Mouse (Mus musculus): ENCODE measurements around the gene Mogat2.

Mogat2 gene

GRCm38 (mm10) chr7:99230061-99230747, 8.2 kb downstream of the Mogat2 start:
- H3K36me3 ChIP-seq (ENCODE audit: insufficient read depth, low read length), result no peaks in the 10 kb centered on the region
- H3K4me1 ChIP-seq (replicated peaks; ENCODE audit: low read depth, low read length), result 0 out of 2 replicates have a peak, but pooled peaks cover 3% of the 10 kb centered on the region
- TF ChIP-seq POU5F1 (IDR thresholded peaks at IDR 0.05; ENCODE audit: borderline replicate concordance, low read length) (no peak), NANOG (IDR thresholded peaks at IDR 0.05; ENCODE audit: borderline replicate concordance, low read length) (no peak), CTCF (conservative IDR thresholded peaks at IDR 0.05; ENCODE audit: low read length) (no peak)
- H3K4me3 ChIP-seq (replicated peaks; ENCODE audit: low read length), result no peak overlapping the region
- peaks cover 18% of the 10 kb centered on the region; the same call in 1 of the 2 replicates for H3K27me3 ChIP-seq (ENCODE audit: insufficient read depth, low read length)
- no peaks in the 10 kb centered on the region for H3K9me3 ChIP-seq (ENCODE audit: low read length)

GRCm38 (mm10) chr7:99229411-99229810, 9.0 kb downstream of the Mogat2 start:
- Histone ChIP-seq H3K27me3 (ENCODE audit: insufficient read depth, low read length) (peaks cover 21% of the 10 kb centered on the region), H3K36me3 (ENCODE audit: insufficient read depth, low read length) (no peaks in the 10 kb centered on the region), H3K9me3 (ENCODE audit: low read length) (no peaks in the 10 kb centered on the region), H3K4me3 (replicated peaks; ENCODE audit: low read length) (no peak overlapping the region), H3K4me1 (replicated peaks; ENCODE audit: low read depth, low read length) (0 out of 2 replicates have a peak, but pooled peaks cover 3% of the 10 kb centered on the region)
- TF ChIP-seq CTCF (conservative IDR thresholded peaks at IDR 0.05; ENCODE audit: low read length) (peak; percentile 79), NANOG (IDR thresholded peaks at IDR 0.05; ENCODE audit: borderline replicate concordance, low read length) (no peak), POU5F1 (IDR thresholded peaks at IDR 0.05; ENCODE audit: borderline replicate concordance, low read length) (no peak)

- Histone ChIP-seq H3K9me3 (ENCODE audit: low read length) (no peaks in the 10 kb centered on the region), H3K4me1 (replicated peaks; ENCODE audit: low read depth, low read length) (0 out of 2 replicates have a peak, but pooled peaks cover 3% of the 10 kb centered on the region), H3K4me3 (replicated peaks; ENCODE audit: low read length) (no peak overlapping the region), H3K27me3 (ENCODE audit: insufficient read depth, low read length) (peaks cover 21% of the 10 kb centered on the region), H3K36me3 (ENCODE audit: insufficient read depth, low read length) (no peaks in the 10 kb centered on the region)
- TF ChIP-seq NANOG (IDR thresholded peaks at IDR 0.05; ENCODE audit: borderline replicate concordance, low read length) (no peak), CTCF (conservative IDR thresholded peaks at IDR 0.05; ENCODE audit: low read length) (no peak), POU5F1 (IDR thresholded peaks at IDR 0.05; ENCODE audit: borderline replicate concordance, low read length) (no peak)
These were observed 9.6 kb downstream of the Mogat2 start for GRCm38 (mm10) chr7:99228825-99229224.

GRCm38 (mm10) chr7:99227267-99227666, 11.2 kb downstream of the Mogat2 start:
- Histone ChIP-seq H3K4me3 (replicated peaks; ENCODE audit: low read length) (no peak overlapping the region), H3K9me3 (ENCODE audit: low read length) (no peaks in the 10 kb centered on the region), H3K36me3 (ENCODE audit: insufficient read depth, low read length) (no peaks in the 10 kb centered on the region), H3K4me1 (replicated peaks; ENCODE audit: low read depth, low read length) (0 out of 2 replicates have a peak, but pooled peaks cover 3% of the 10 kb centered on the region), H3K27me3 (ENCODE audit: insufficient read depth, low read length) (peaks cover 26% of the 10 kb centered on the region)
- TF ChIP-seq POU5F1 (IDR thresholded peaks at IDR 0.05; ENCODE audit: borderline replicate concordance, low read length) (no peak), NANOG (IDR thresholded peaks at IDR 0.05; ENCODE audit: borderline replicate concordance, low read length) (no peak), CTCF (conservative IDR thresholded peaks at IDR 0.05; ENCODE audit: low read length) (no peak)

- Histone ChIP-seq H3K36me3 (ENCODE audit: insufficient read depth, low read length) (no peaks in the 10 kb centered on the region), H3K4me3 (replicated peaks; ENCODE audit: low read length) (no peak overlapping the region), H3K9me3 (ENCODE audit: low read length) (no peaks in the 10 kb centered on the region), H3K27me3 (ENCODE audit: insufficient read depth, low read length) (peaks cover 30% of the 10 kb centered on the region), H3K4me1 (replicated peaks; ENCODE audit: low read depth, low read length) (0 out of 2 replicates have a peak, but pooled peaks cover 3% of the 10 kb centered on the region)
- TF ChIP-seq CTCF (conservative IDR thresholded peaks at IDR 0.05; ENCODE audit: low read length) (no peak), NANOG (IDR thresholded peaks at IDR 0.05; ENCODE audit: borderline replicate concordance, low read length) (no peak), POU5F1 (IDR thresholded peaks at IDR 0.05; ENCODE audit: borderline replicate concordance, low read length) (no peak)
These were observed 11.8 kb downstream of the Mogat2 start for GRCm38 (mm10) chr7:99226662-99227061.

GRCm38 (mm10) chr7:99225421-99225820, 13.0 kb downstream of the Mogat2 start:
- Histone ChIP-seq H3K4me3 (replicated peaks; ENCODE audit: low read length) (no peak overlapping the region), H3K36me3 (ENCODE audit: insufficient read depth, low read length) (no peaks in the 10 kb centered on the region), H3K9me3 (ENCODE audit: low read length) (no peaks in the 10 kb centered on the region), H3K4me1 (replicated peaks; ENCODE audit: low read depth, low read length) (0 out of 2 replicates have a peak, but pooled peaks cover 3% of the 10 kb centered on the region), H3K27me3 (ENCODE audit: insufficient read depth, low read length) (peaks cover 34% of the 10 kb centered on the region)
- TF ChIP-seq POU5F1 (IDR thresholded peaks at IDR 0.05; ENCODE audit: borderline replicate concordance, low read length), result no peak
- no peak for TF ChIP-seq CTCF (conservative IDR thresholded peaks at IDR 0.05; ENCODE audit: low read length)
- TF ChIP-seq NANOG (IDR thresholded peaks at IDR 0.05; ENCODE audit: borderline replicate concordance, low read length), result no peak

- peaks cover 33% of the 10 kb centered on the region for H3K27me3 ChIP-seq (ENCODE audit: insufficient read depth, low read length)
- TF ChIP-seq CTCF (conservative IDR thresholded peaks at IDR 0.05; ENCODE audit: low read length), result no peak
- no peak for TF ChIP-seq NANOG (IDR thresholded peaks at IDR 0.05; ENCODE audit: borderline replicate concordance, low read length)
- TF ChIP-seq POU5F1 (IDR thresholded peaks at IDR 0.05; ENCODE audit: borderline replicate concordance, low read length), result no peak
These were observed 13.7 kb downstream of the Mogat2 start for GRCm38 (mm10) chr7:99224648-99225190.

GRCm38 (mm10) chr7:99224225-99224624, 14.2 kb downstream of the Mogat2 start:
- Histone ChIP-seq H3K9me3 (ENCODE audit: low read length) (no peaks in the 10 kb centered on the region), H3K4me3 (replicated peaks; ENCODE audit: low read length) (no peak overlapping the region), H3K36me3 (ENCODE audit: insufficient read depth, low read length) (no peaks in the 10 kb centered on the region), H3K4me1 (replicated peaks; ENCODE audit: low read depth, low read length) (0 out of 2 replicates have a peak, but pooled peaks cover 3% of the 10 kb centered on the region), H3K27me3 (ENCODE audit: insufficient read depth, low read length) (peaks cover 38% of the 10 kb centered on the region)
- TF ChIP-seq POU5F1 (IDR thresholded peaks at IDR 0.05; ENCODE audit: borderline replicate concordance, low read length) (no peak), CTCF (conservative IDR thresholded peaks at IDR 0.05; ENCODE audit: low read length) (peak; percentile 22; the same call in 1 of the 2 replicates)

More at GRCm38 (mm10) chr7:99224648-99225190, 13.7 kb downstream of the Mogat2 start:
- 0 out of 2 replicates have a peak, but pooled peaks cover 3% of the 10 kb centered on the region for H3K4me1 ChIP-seq (replicated peaks; ENCODE audit: low read depth, low read length)
- no peaks in the 10 kb centered on the region for H3K36me3 ChIP-seq (ENCODE audit: insufficient read depth, low read length)
- no peaks in the 10 kb centered on the region for H3K9me3 ChIP-seq (ENCODE audit: low read length)
- no peak overlapping the region for H3K4me3 ChIP-seq (replicated peaks; ENCODE audit: low read length)
